Mouse (Mus musculus) bone marrow, adult 2 months (tissue): Measurements from ENCODE around the gene Dtx3l. TPM values are rescaled to one million over a fixed set of nuclear protein-coding genes. Genes with fewer than 3 reads are reported as not detected.
"Not testable (repeated sequence)": the region's sequence is repeated elsewhere in the genome, so short reads cannot be mapped to it uniquely, and the experiment has no call there.

Experiments used
- H3K27ac ChIP-seq: fragments of 200-500 bp; 2 replicates; pipeline ENCODE4 v1.5.1; 2012; ENCODE audit warnings: low read depth, mild to moderate bottlenecking, control low read depth, inconsistent platforms, low read length; ENCODE audit not compliant: control insufficient read depth, poor library complexity, insufficient read depth
- H3K4me1 ChIP-seq: fragments of 200-500 bp; 2 replicates; pipeline ENCODE4 v1.6.1; 2011; ENCODE audit warnings: low read length; ENCODE audit not compliant: control insufficient read depth, insufficient read depth
- H3K4me3 ChIP-seq: fragments of 200-500 bp; replicated peaks from 2 replicates; pipeline ENCODE3; 2011; ENCODE audit warnings: mild to moderate bottlenecking, low read depth, low read length, control low read depth; ENCODE audit not compliant: control insufficient read depth
- CTCF ChIP-seq: fragments of 200-500 bp; IDR thresholded peaks from 2 replicates; pipeline ENCODE4 v1.5.1; 2011; ENCODE audit warnings: low read length, control low read depth; ENCODE audit not compliant: control insufficient read depth, insufficient read depth
- POLR2A ChIP-seq: fragments of 200-500 bp; IDR thresholded peaks from 2 replicates; pipeline ENCODE4 v1.6.1; 2011; ENCODE audit warnings: low read depth, mild to moderate bottlenecking, control low read depth, low read length, borderline replicate concordance; ENCODE audit not compliant: control insufficient read depth
- WGBS: fragments of 180-500 bp; shearing (Covaris S2); methylation state at CpG from one replicate; pipeline ENCODE4 v1.1.7; 2018; 5-methylcytosine and 5-hydroxymethylcytosine counted together
- polyA plus RNA-seq: library from polyadenylated mRNA; stranded (reverse); fragments of >200 nt; gene quantifications from 2 replicates; pipeline ENCODE4 v1.2.4, GENCODE M21; 2011; ENCODE audit warnings: low replicate concordance; ENCODE audit not compliant: missing spikeins, insufficient read depth, insufficient read length

Dtx3l gene
- polyA plus RNA-seq, 1 experiment: 9.2 TPM

DNA sequence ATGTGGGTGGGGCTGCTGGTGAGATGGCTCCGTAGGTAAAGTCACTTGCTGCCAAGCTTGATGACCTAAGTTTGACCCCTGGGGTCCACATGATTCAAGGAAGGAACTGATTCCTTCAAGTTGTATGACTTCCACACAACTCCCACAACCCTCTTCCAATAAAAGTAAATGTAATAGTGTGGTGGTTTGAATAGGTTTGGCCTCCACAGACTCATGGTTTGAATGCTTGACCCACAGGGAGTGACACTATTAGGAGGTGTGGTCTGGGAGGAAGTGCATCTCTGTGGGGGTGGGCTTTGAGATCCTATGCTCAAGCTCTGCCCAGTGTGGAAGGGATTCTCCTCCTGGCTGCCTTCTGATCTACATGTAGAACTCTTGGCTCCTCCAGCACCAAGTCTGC is 35.1 kb upstream of the Dtx3l start:
- H3K4me3 ChIP-seq: no peak overlapping the region
- no peaks in the 10 kb centered on the region for H3K4me1 ChIP-seq
- WGBS: 73% methylated on average over 1 of the region's 1 CpGs
- H3K27ac ChIP-seq: no peak overlapping the region
- no peak for TF ChIP-seq CTCF
- TF ChIP-seq POLR2A: no peak

DNA sequence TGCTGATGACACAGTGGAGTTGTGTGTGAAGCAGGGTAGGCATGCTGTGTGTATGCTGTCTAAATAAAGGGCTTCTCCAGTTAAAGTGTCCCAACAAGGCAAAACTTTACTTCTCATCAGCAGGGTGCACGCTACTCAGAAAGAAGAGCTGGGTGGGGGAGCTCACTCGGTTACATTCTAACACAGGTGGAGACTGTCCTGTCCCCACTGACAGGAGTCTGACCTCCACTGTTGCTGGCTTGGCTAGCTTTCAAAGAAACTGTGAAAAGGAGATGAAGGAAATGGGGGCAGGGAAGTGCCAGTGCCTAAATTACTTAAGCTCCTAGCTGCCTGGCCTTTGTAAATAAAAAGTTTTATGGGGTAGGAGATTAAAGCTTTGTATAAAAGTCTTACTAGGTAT is 29.2 kb upstream of the Dtx3l start:
- 86% methylated on average over 2 of the region's 2 CpGs for WGBS
- TF ChIP-seq POLR2A (no peak), CTCF (no peak)

DNA sequence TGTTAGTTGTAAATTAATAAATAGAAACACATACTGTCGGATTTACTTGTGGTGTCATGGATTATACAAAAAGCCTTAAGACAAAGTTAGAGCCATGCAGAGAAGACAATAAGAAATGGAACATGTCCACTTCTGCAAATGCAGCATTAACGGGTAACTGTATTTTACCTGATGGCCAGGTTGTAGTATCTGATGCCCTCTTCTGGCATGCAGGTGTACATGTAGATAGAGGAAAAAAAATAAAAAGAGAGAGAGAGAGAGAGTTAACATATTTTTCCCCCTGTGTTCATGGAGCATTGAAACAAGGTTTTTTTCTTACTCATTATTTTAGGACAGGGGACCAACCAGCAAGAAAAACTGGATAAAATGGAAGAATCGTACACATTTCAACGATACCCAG is 28.4 kb upstream of the Dtx3l start:
- Histone ChIP-seq H3K27ac (no peak overlapping the region), H3K4me1 (no peaks in the 10 kb centered on the region), H3K4me3 (no peak overlapping the region)
- no peak for TF ChIP-seq CTCF
- TF ChIP-seq POLR2A: no peak
- 89% methylated on average over 4 of the region's 4 CpGs for WGBS

More for the DNA sequence above, 29.2 kb upstream of the Dtx3l start:
- no peak overlapping the region for H3K27ac ChIP-seq
- H3K4me1 ChIP-seq: no peaks in the 10 kb centered on the region
- H3K4me3 ChIP-seq: no peak overlapping the region

GRCm38 (mm10) chr16:35966411-35967115 is 27.6 kb upstream of the Dtx3l start:
- WGBS: 74% methylated on average over 5 of the region's 5 CpGs
- Histone ChIP-seq H3K4me1 (no peaks in the 10 kb centered on the region), H3K27ac (no peak overlapping the region), H3K4me3 (no peak overlapping the region)
- TF ChIP-seq CTCF (no peak), POLR2A (no peak)

- not testable (repeated sequence) for H3K4me1 ChIP-seq, H3K27ac ChIP-seq, H3K4me3 ChIP-seq
- WGBS: 87% methylated on average over 4 of the region's 4 CpGs
Measured at GRCm38 (mm10) chr16:35965991-35966390, 27.0 kb upstream of the Dtx3l start.

DNA sequence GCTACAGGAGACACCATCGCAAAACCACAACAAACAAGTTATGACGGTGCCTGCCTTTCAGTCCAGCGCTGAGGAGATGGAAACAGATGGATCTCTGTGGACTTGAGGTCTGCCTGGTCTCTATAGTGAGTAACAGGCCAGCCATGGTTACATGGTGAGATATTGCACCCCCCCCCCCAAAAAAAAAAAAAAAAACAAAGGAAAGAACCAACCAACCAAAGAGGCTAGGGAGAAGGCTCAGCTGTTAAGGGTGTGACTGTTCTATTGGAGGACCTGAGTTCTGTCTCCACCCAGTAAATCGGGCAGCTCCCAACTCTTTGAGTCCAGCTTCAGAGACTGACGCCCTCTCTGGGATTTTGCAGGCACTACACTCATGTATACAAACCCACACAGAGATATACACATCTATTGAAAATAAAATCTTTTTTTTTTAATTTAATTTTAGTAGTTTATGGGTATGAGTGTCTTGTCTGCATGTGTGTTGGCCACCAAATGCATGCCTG is 13.7 kb upstream of the Dtx3l start:
- no peak overlapping the region for H3K27ac ChIP-seq
- H3K4me1 ChIP-seq: no peaks in the 10 kb centered on the region
- H3K4me3 ChIP-seq: no peak overlapping the region
- WGBS: 76% methylated on average over 5 of the region's 5 CpGs
- TF ChIP-seq CTCF (no peak), POLR2A (no peak)

GRCm38 (mm10) chr16:35951216-35951615 is 12.3 kb upstream of the Dtx3l start:
- Histone ChIP-seq H3K27ac (no peak overlapping the region), H3K4me1 (no peaks in the 10 kb centered on the region), H3K4me3 (no peak overlapping the region)
- WGBS: 88% methylated on average over 3 of the region's 3 CpGs
- no peak for TF ChIP-seq CTCF
- TF ChIP-seq POLR2A: no peak

- Histone ChIP-seq H3K4me1 (no peaks in the 10 kb centered on the region), H3K27ac (no peak overlapping the region), H3K4me3 (no peak overlapping the region)
- no peak for TF ChIP-seq CTCF
- no peak for TF ChIP-seq POLR2A
- 71% methylated on average over 5 of the region's 5 CpGs for WGBS
Measured at GRCm38 (mm10) chr16:35949264-35949663, 10.3 kb upstream of the Dtx3l start.

DNA sequence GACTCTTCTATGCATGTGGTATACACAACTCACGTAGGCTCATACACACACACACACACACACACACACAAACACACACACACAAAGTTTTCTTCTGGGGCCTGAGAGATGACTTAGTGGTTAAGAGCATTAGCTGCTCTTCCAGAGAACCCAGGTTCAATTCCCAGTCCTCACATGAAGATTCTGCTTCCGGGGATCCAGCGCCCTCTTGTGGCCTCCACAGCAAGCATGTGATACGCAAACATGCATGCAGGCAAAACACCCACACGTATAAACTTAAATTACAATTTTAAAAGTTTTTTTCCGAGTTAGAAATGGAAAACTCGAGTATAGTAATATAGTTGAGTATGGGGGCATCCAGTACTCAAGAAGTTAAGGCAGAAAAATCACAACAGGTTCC is 2.4 kb upstream of the Dtx3l start:
- Histone ChIP-seq H3K4me3 (no peak overlapping the region), H3K4me1 (no peaks in the 10 kb centered on the region; the same call in 1 of the 2 replicates), H3K27ac (no peak overlapping the region)
- TF ChIP-seq CTCF (peak; percentile 60), POLR2A (no peak)
- WGBS: 71% methylated on average over 7 of the region's 7 CpGs
